Comparison of ENCODE assay signal across 11 mouse cellular contexts in the genomic region with DNA sequence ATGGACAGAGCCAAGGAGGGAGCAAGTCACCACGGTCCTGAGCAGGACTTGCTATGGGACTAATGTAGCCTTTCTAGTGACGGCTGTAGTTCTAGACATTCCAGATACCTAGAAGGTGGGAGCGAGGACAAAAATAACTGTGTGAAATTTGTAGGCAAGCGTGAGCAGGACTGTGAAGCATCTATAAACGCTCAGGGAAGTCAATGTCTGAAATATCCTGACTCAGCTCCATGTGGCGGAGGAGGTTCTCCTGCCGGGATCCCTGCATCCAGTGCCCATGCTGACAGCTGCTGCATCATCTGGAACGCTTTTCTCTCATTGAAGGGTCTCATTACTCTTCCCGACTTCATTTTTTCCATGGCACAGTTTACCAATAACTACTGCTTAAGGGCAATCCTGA.
"Had no signal": no experiment of that assay in that cellular context is flagged by ENCODE, and none has a peak within 500 bp of the region (broad histone marks: within the 10 kb centered on the region; RNA-seq: fewer than 3 reads in every experiment).

No protein-coding gene starts in this region.

- DNase-seq: kidney, adult 11 months; kidney, adult 9 months; kidney, postnatal 36 days; layer of hippocampus, adult 9-11 months; layer of hippocampus, postnatal 36 days; lung, embryonic 14.5 days; lung, postnatal 10 days; lung, postnatal 4 days; midbrain, embryonic 14.5 days; retina, postnatal 1 day; thymus, postnatal 4 days had no signal
